Mouse (Mus musculus): ENCODE results near the gene Vmn1r132.
"Not testable (repeated sequence)": the region's sequence is repeated elsewhere in the genome, so short reads cannot be mapped to it uniquely, and the experiment has no call there.

Vmn1r132 gene

DNA sequence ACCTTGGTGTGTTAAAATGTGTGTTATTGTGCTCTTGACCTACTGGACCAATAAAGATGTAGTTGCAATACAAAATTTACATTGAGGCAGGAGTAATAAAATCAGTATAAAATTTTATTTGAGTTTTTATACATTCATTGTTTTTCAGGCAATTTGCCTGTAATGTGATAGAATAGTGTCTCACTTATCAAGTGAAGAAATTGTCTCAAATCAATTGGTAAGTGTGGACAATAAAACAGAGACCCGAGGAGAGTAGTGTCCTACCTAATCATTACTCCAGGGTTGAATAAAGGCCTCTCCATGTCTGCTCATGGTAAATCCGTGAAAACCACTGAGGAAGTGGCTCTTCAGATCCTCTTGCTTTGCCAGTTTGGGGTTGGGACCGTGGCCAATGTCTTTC is at the start of gene Vmn1r132:
TSS of gene Vmn1r132 (plus strand) at position 301 of the 400 bp plus-strand sequence.
- not testable (repeated sequence) for DNase-seq

All from heart, adult 11 months (tissue).